Mouse (Mus musculus): Measurements from ENCODE around the gene Btbd9. TPM values are rescaled to one million over a fixed set of nuclear protein-coding genes. Genes with fewer than 3 reads are reported as not detected.

Btbd9 gene
- polyA plus RNA-seq, 1 experiment, result 25.6 TPM

GRCm38 (mm10) chr17:30498779-30499178 is 77.5 kb downstream of the Btbd9 start:
- Histone ChIP-seq H3K27me3 (replicated peaks; ENCODE audit: control insufficient read depth, insufficient read depth, low read length) (no peaks in the 10 kb centered on the region), H3K36me3 (ENCODE audit: control insufficient read depth, insufficient read depth, low read length) (no peaks in the 10 kb centered on the region), H3K4me3 (ENCODE audit: insufficient read depth, low read depth, low read length) (no peak overlapping the region), H3K4me1 (ENCODE audit: control insufficient read depth, insufficient read depth, low read length) (no peaks in the 10 kb centered on the region), H3K27ac (ENCODE audit: insufficient read depth, low read depth, low read length) (no peak overlapping the region)
- 75% methylated on average over 5 of the region's 5 CpGs for WGBS
- DNase-seq, result no peak
- TF ChIP-seq CTCF (conservative IDR thresholded peaks at IDR 0.05; ENCODE audit: insufficient read depth, insufficient read length, low read depth, low read length) (no peak), POLR2A (IDR thresholded peaks at IDR 0.05; ENCODE audit: low read depth, low read length) (no peak)

- H3K27ac ChIP-seq (ENCODE audit: insufficient read depth, low read depth, low read length), result no peak overlapping the region
- no peaks in the 10 kb centered on the region for H3K27me3 ChIP-seq (replicated peaks; ENCODE audit: control insufficient read depth, insufficient read depth, low read length)
- no peaks in the 10 kb centered on the region for H3K4me1 ChIP-seq (ENCODE audit: control insufficient read depth, insufficient read depth, low read length)
- peak; percentile 81 for DNase-seq
- no peak overlapping the region for H3K4me3 ChIP-seq (ENCODE audit: insufficient read depth, low read depth, low read length)
- 32% methylated on average over 6 of the region's 6 CpGs for WGBS
- no peaks in the 10 kb centered on the region for H3K36me3 ChIP-seq (ENCODE audit: control insufficient read depth, insufficient read depth, low read length)
- TF ChIP-seq CTCF (conservative IDR thresholded peaks at IDR 0.05; ENCODE audit: insufficient read depth, insufficient read length, low read depth, low read length) (no peak), POLR2A (IDR thresholded peaks at IDR 0.05; ENCODE audit: low read depth, low read length) (no peak)
Measured at GRCm38 (mm10) chr17:30498376-30498719, 77.9 kb downstream of the Btbd9 start.

GRCm38 (mm10) chr17:30497525-30498375 is 78.5 kb downstream of the Btbd9 start:
- WGBS, result 82% methylated on average over 11 of the region's 11 CpGs
- Histone ChIP-seq H3K36me3 (ENCODE audit: control insufficient read depth, insufficient read depth, low read length) (no peaks in the 10 kb centered on the region), H3K4me3 (ENCODE audit: insufficient read depth, low read depth, low read length) (no peak overlapping the region), H3K4me1 (ENCODE audit: control insufficient read depth, insufficient read depth, low read length) (no peaks in the 10 kb centered on the region), H3K27ac (ENCODE audit: insufficient read depth, low read depth, low read length) (no peak overlapping the region), H3K27me3 (replicated peaks; ENCODE audit: control insufficient read depth, insufficient read depth, low read length) (no peaks in the 10 kb centered on the region)
- TF ChIP-seq POLR2A (IDR thresholded peaks at IDR 0.05; ENCODE audit: low read depth, low read length), result no peak
- no peak for TF ChIP-seq CTCF (conservative IDR thresholded peaks at IDR 0.05; ENCODE audit: insufficient read depth, insufficient read length, low read depth, low read length)
- DNase-seq, result no peak

GRCm38 (mm10) chr17:30495567-30495966 is 80.7 kb downstream of the Btbd9 start:
- no peaks in the 10 kb centered on the region for H3K27me3 ChIP-seq (replicated peaks; ENCODE audit: control insufficient read depth, insufficient read depth, low read length)
- no peak for DNase-seq
- no peak overlapping the region for H3K27ac ChIP-seq (ENCODE audit: insufficient read depth, low read depth, low read length)
- no peaks in the 10 kb centered on the region for H3K4me1 ChIP-seq (ENCODE audit: control insufficient read depth, insufficient read depth, low read length)
- no peak for TF ChIP-seq CTCF (conservative IDR thresholded peaks at IDR 0.05; ENCODE audit: insufficient read depth, insufficient read length, low read depth, low read length)
- no peak for TF ChIP-seq POLR2A (IDR thresholded peaks at IDR 0.05; ENCODE audit: low read depth, low read length)
- 96% methylated on average over 2 of the region's 2 CpGs for WGBS
- H3K36me3 ChIP-seq (ENCODE audit: control insufficient read depth, insufficient read depth, low read length), result no peaks in the 10 kb centered on the region
- no peak overlapping the region for H3K4me3 ChIP-seq (ENCODE audit: insufficient read depth, low read depth, low read length)

GRCm38 (mm10) chr17:30495154-30495553 is 81.1 kb downstream of the Btbd9 start:
- DNase-seq, result no peak
- Histone ChIP-seq H3K4me1 (ENCODE audit: control insufficient read depth, insufficient read depth, low read length) (no peaks in the 10 kb centered on the region), H3K27ac (ENCODE audit: insufficient read depth, low read depth, low read length) (no peak overlapping the region), H3K4me3 (ENCODE audit: insufficient read depth, low read depth, low read length) (no peak overlapping the region), H3K36me3 (ENCODE audit: control insufficient read depth, insufficient read depth, low read length) (no peaks in the 10 kb centered on the region), H3K27me3 (replicated peaks; ENCODE audit: control insufficient read depth, insufficient read depth, low read length) (no peaks in the 10 kb centered on the region)
- no peak for TF ChIP-seq CTCF (conservative IDR thresholded peaks at IDR 0.05; ENCODE audit: insufficient read depth, insufficient read length, low read depth, low read length)
- no peak for TF ChIP-seq POLR2A (IDR thresholded peaks at IDR 0.05; ENCODE audit: low read depth, low read length)
- 93% methylated on average over 2 of the region's 2 CpGs for WGBS

GRCm38 (mm10) chr17:30493481-30493880 is 82.8 kb downstream of the Btbd9 start:
- no peak for TF ChIP-seq POLR2A (IDR thresholded peaks at IDR 0.05; ENCODE audit: low read depth, low read length)
- no peak for TF ChIP-seq CTCF (conservative IDR thresholded peaks at IDR 0.05; ENCODE audit: insufficient read depth, insufficient read length, low read depth, low read length)
- H3K36me3 ChIP-seq (ENCODE audit: control insufficient read depth, insufficient read depth, low read length), result no peaks in the 10 kb centered on the region
- WGBS, result 94% methylated on average over 6 of the region's 6 CpGs
- no peak overlapping the region for H3K27ac ChIP-seq (ENCODE audit: insufficient read depth, low read depth, low read length)
- H3K4me1 ChIP-seq (ENCODE audit: control insufficient read depth, insufficient read depth, low read length), result no peaks in the 10 kb centered on the region
- no peak overlapping the region for H3K4me3 ChIP-seq (ENCODE audit: insufficient read depth, low read depth, low read length)
- no peak for DNase-seq
- no peaks in the 10 kb centered on the region for H3K27me3 ChIP-seq (replicated peaks; ENCODE audit: control insufficient read depth, insufficient read depth, low read length)

- Histone ChIP-seq H3K4me1 (ENCODE audit: control insufficient read depth, insufficient read depth, low read length) (no peaks in the 10 kb centered on the region), H3K4me3 (ENCODE audit: insufficient read depth, low read depth, low read length) (no peak overlapping the region), H3K36me3 (ENCODE audit: control insufficient read depth, insufficient read depth, low read length) (no peaks in the 10 kb centered on the region), H3K27me3 (replicated peaks; ENCODE audit: control insufficient read depth, insufficient read depth, low read length) (no peaks in the 10 kb centered on the region), H3K27ac (ENCODE audit: insufficient read depth, low read depth, low read length) (no peak overlapping the region)
- DNase-seq, result no peak
- 95% methylated on average over 5 of the region's 5 CpGs for WGBS
- TF ChIP-seq CTCF (conservative IDR thresholded peaks at IDR 0.05; ENCODE audit: insufficient read depth, insufficient read length, low read depth, low read length), result no peak
- TF ChIP-seq POLR2A (IDR thresholded peaks at IDR 0.05; ENCODE audit: low read depth, low read length), result no peak
Measured at GRCm38 (mm10) chr17:30492191-30492590, 84.1 kb downstream of the Btbd9 start.
